Mouse (Mus musculus) ZHBTc4 (cell line): ENCODE results near the gene Tor2a.

ENCODE experiments used
- DNase-seq: peaks from one replicate; pipeline ENCODE4 v3.0.0-alpha.2; 2011; ENCODE audit warnings: low read depth, low spot score

The Tor2a gene

GRCm38 (mm10) chr2:32761859-32762258 lies 4.8 kb downstream of the Tor2a start:
- no peak for DNase-seq

DNA sequence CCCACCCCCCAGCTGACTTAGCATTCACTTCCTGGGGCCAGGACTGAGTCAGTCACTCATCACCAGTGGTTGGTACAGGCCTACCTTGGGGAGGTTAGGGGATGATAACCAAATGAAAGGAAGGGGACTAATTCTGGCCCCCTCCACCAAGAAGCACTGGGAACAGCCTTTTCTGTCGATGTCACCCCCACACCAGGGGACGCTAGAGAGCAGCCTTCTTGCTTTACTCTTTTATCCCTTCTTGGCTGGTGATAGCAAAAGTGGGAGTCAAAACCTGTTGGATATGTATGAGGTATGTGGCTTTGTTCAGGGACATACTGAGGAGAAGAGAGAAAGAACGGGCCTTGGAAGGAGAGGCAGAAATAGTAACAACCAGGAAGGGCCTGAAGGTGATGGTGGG lies 6.3 kb downstream of the Tor2a start:
- no peak for DNase-seq

GRCm38 (mm10) chr2:32767241-32767640 lies 10.2 kb downstream of the Tor2a start:
- no peak for DNase-seq

- peak; percentile 43 for DNase-seq
These were observed 11.7 kb downstream of the Tor2a start for GRCm38 (mm10) chr2:32768661-32769285.

- DNase-seq: no peak
These were observed 12.5 kb downstream of the Tor2a start for GRCm38 (mm10) chr2:32769327-32770085.

DNA sequence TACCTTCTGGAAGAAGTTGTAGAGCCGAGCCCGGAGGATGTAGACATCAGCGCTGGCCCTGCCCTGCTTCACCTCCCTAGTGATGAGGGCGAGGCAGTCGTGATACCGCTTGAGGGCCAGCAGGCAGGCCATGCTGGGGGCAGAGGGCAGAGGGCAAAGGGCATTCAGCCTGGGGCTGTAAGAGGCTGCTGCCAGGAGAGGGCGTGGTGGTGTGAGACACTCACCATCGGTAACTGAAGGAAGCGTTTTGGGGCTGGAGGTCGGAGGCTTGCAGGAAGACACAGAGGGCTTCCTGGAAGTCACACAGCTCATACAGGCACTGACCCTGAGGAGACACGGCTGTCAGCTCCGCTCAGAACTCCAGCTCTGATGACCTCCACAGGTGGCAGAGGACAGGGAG lies 14.9 kb downstream of the Tor2a start:
- peak; percentile 61 for DNase-seq

GRCm38 (mm10) chr2:32772626-32773279 lies 15.7 kb downstream of the Tor2a start:
- no peak for DNase-seq

DNA sequence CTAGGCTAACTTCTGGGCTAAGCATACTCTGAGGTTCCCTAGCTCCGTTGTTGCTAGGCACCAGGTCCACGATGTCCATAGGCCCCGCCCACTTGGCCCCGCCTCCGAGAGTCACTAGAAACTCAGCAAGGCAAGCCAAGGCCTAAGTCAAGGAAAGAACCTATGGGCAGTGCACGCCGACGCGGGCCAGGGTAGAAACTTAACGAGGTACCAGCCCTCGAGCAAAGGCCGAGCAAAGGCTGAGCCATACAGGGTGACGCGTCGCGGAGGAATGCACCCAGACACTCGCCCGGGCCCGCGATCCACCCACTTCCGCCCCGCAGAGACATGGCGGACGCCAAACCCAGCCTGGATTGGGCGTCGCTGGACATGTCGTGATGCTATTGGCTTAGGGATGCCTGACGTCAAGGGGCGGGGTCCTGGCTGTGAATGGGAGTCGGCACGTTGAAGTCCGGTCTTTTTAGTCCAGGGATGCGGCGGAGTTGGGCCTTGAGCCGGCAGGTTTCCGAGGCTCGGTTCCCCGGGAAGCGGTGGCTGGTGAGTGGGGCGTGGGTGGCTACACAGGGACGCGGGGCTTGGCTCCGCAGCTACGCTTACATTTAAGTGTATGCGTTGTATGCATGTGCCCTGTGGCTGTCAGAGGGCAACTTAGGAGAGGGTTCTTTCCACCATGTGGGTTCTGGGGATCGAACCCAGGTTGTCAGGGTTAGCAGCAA lies 18.5 kb downstream of the Tor2a start, which contains the start of the genes Ttc16 and Ptrh1:
Ttc16 (minus strand) TSS at position 275 of the 716 bp plus-strand sequence.
Ptrh1 (plus strand) TSS at position 428 of the 716 bp plus-strand sequence.
- peak; percentile 99 for DNase-seq

DNA sequence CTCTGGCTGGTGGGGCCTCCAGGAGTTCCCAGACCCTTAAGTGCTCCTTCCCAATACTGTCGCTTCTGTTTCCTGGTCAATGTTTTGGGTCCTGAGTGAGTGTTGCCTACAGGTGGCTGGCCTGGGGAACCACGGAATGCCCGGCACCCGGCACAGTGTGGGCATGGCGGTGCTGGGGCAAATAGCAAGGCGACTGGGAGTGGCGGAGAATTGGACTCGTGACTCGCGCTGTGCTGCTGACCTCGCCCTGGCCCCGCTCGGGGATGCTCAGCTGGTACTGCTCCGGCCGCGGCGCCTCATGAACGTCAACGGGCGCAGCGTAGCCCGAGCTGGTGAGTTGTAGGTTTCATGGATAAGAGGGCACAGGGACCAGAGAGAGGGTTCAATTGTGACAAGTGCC lies 19.2 kb downstream of the Tor2a start:
- DNase-seq: peak; percentile 44

DNA sequence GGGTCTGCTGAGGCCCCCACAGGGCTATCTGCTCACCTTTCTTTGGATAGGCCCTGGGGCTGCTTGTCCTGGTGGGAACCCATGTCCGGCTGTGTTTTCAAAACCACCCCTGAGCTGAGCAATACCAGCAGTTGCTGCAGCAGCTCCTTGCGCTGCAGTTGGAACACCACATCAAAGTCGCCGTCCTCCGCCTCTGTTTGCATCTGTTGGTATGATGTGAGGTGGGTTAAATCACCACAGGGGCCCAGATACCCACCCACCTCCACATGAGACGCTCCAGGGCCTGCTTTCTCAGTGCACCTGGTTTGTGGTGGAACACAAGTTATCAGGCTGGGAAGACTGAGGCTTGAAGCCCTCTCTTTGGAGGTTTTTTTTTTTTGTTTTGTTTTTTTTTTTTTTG lies 21.0 kb downstream of the Tor2a start:
- DNase-seq: no peak

GRCm38 (mm10) chr2:32779131-32779530 lies 22.1 kb downstream of the Tor2a start:
- peak; percentile 90 for DNase-seq

DNA sequence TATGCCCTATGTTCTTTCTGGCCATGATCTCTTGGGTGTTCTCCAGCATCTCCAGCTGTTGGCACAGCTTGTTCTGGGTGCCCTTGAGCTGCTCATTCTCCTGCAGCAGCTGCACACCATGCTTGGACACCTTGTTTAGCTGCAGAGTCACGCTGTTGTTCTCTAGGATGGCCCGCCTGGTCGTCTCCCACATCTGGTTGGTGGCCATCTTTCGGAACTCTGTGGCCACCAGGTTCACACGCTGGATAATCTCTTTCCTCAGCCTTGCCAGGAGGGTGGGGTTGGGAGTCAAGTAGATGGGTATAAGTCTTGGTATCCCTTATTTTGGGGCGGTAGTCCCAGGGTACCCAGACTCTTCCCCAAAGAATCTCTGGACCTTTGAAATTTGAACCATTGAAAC lies 22.7 kb downstream of the Tor2a start:
- DNase-seq: no peak

- DNase-seq: peak; percentile 75
These were observed 24.7 kb downstream of the Tor2a start for GRCm38 (mm10) chr2:32781710-32782109.

- DNase-seq: peak; percentile 47
These were observed 27.1 kb downstream of the Tor2a start, which contains the start of gene Cfap157 for GRCm38 (mm10) chr2:32784048-32784681. TSS of gene Cfap157 (minus strand) at chr2:32784428.

DNA sequence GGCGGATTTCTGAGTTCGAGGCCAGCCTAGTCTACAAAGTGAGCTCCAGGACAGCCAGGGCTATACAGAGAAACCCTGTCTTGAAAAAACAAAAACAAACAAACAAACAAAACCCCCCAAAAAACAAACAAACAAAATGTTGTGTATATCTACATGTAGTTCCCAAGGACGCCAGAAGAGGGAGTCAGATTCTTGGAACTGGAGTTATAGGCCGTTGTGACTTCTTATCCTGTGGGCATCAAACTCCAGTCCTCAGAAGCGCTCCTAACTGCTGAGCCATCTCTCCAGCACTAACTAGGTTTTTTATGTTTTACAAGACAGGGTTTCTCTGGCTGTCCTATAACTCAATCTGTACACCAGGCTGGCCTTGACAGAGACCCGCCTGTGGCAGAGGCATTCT lies 30.1 kb downstream of the Tor2a start:
- DNase-seq: peak; percentile 62

GRCm38 (mm10) chr2:32788581-32788980 lies 31.5 kb downstream of the Tor2a start:
- DNase-seq: no peak

DNA sequence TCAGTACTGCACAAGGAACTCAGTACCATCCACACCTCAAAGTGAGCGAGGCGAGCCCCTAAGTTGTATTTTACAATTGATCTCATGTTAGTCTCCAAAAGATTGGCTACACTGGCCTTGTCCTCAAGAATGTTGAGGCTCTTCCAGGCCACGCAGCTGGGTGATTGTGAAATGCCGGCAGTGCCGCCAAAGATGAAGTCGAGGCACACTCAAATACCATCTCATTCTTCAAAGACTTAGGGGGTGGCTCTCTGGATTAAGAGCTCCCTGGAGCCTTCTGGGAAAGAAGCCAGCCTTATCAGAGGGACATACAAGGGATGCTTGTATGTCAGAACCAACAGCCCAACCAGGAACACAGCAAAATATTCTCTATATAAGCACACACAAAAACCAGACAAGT lies 34.3 kb downstream of the Tor2a start:
- no peak for DNase-seq

DNA sequence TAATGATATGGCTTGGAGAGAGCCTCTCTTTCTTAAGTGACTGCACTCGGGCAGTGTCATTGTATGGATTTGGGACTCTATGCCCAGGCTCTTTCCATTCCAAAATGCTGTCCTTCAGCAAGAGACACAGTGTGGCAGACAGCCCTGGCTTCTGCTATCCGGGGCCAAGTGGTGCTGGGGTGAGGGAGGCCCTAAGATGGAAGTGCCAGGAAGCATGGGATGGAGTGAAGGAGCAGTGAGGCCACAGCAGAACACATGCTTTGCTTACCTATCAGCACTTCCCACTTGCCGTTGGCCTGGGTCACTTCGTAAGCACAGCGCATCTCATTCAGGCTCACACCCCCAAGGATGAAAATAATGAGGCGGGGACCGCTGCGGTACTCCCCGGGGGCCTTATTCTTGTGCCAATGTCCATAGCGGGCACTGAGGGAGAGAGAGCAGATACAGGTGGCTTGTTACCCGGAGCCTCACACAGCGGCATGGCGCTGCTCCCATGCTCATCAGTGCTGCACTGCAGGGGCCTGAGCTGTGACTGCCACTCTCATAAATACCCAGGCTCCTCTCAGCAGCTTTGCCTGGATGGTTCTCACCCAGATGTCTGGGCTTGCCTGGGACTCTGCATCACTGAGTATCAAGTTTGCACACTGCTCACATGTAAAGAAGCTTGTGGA lies 38.8 kb downstream of the Tor2a start:
- DNase-seq: no peak

DNA sequence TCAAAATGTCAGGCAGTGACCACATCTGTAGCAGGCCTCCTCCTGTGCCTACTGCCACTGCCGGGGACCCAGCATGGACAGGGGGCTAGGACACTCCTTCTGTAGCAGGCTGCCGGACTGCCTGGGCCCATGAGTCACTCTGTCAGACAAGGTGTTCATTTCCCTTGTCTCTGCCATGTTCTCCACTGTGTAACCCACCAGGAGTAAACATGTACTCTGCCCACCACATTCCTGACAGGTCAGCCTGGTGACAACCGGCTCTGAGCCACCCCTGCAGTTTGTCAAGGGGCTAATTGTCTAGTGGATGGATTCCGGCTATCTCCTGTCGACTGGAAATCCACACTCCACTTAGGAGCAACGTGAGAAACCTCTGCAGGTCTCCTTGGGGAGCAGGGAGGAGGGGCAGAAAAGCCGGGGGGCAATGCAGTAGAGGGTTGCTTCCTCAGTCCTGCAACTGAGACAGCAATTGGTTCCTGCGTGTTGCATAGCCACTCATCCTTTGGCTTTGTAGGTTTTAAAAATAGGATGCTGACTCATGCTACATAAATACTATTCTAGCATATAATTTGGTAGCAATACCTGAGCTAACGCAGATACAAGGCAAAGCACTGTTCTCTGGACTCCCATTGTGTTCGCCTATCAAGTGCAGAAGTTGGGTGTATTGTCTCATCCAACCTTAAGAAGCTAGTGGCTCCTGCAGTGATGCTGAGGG lies 41.4 kb downstream of the Tor2a start:
- no peak for DNase-seq
